Mouse (Mus musculus) gastrocnemius, adult 8-10 months (tissue): Measurements from ENCODE around the gene Trim40. TPM values are rescaled to one million over a fixed set of nuclear protein-coding genes. Genes with fewer than 3 reads are reported as not detected.
"Not testable (repeated sequence)": the region's sequence is repeated elsewhere in the genome, so short reads cannot be mapped to it uniquely, and the experiment has no call there.

Experiments used
- DNase-seq, 2 experiments: peaks; one replicate each; pipeline ENCODE4 v3.0.0; 2022; ENCODE audit warnings: low spot score in 2 of 2
- total RNA-seq, 4 experiments: library from RNA; stranded (reverse); gene quantifications; 2 replicates each; pipeline ENCODE4 v1.2.4; 2022

The Trim40 gene
- total RNA-seq, 4 experiments from 2014 or later, result not detected

DNA sequence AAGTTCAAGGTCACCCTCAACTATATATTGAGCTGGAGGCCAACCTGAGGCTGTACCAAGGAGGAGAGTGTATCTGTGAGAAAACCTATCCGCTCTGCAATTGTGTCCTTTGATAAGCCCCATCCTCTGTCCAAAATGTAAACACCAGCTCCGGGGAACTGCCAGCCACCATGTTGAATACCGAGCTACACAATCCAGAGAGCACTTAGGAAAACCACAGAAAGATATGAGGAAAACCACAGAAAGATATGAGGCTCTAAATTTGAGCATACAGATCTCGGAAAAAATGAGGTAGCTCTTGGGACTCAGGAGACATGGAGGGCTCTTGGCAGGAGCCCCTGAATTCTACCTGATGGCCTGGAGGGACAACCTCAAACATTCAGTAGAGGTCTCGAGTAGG is 3.5 kb upstream of the Trim40 start:
- DNase-seq, result no peak

GRCm38 (mm10) chr17:36892362-36892761 is 2.4 kb upstream of the Trim40 start:
- no peak for DNase-seq

GRCm38 (mm10) chr17:36891496-36891895 is 1.6 kb upstream of the Trim40 start:
- not testable (repeated sequence) for DNase-seq

- no peak for DNase-seq
Observed at GRCm38 (mm10) chr17:36885132-36885790, 4.7 kb downstream of the Trim40 start.

DNA sequence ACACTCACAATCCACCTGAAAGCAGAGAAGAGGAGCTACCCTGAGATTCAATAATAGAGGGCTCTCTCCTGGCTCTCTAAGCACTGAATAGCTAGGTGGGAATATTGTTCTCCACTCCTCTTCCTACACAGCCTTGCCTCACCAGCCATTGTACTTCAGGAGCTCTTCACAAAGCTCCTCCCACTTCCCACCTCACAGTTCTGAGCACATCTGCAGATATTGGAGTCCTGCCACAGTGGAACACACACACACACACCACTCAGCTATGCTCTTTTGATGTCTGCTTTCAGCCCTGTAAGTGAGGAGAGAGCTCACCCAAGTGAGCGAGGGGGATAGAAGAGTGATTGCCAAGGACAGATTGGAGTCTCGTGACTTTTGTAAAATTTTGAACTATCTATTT is 6.6 kb downstream of the Trim40 start:
- no peak for DNase-seq

DNA sequence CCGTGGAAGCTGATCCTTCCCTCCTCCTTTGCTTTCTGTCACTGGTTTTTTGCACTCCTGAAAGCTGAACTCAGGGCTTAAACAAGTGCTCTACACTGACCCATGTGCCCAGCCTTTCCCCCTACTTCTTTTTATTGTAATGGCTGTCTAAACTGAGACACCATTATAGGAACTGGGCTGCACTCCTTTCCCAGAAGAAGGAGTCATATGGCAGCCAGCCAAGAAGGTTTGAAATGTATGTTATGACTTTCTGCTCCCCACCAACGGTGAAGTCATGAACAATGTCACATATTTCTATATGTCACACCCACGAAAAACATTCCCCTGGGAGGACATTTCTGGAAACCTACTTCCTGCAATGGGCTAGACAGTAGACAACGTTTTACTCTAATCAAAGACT is 15.3 kb downstream of the Trim40 start:
- no peak for DNase-seq

DNA sequence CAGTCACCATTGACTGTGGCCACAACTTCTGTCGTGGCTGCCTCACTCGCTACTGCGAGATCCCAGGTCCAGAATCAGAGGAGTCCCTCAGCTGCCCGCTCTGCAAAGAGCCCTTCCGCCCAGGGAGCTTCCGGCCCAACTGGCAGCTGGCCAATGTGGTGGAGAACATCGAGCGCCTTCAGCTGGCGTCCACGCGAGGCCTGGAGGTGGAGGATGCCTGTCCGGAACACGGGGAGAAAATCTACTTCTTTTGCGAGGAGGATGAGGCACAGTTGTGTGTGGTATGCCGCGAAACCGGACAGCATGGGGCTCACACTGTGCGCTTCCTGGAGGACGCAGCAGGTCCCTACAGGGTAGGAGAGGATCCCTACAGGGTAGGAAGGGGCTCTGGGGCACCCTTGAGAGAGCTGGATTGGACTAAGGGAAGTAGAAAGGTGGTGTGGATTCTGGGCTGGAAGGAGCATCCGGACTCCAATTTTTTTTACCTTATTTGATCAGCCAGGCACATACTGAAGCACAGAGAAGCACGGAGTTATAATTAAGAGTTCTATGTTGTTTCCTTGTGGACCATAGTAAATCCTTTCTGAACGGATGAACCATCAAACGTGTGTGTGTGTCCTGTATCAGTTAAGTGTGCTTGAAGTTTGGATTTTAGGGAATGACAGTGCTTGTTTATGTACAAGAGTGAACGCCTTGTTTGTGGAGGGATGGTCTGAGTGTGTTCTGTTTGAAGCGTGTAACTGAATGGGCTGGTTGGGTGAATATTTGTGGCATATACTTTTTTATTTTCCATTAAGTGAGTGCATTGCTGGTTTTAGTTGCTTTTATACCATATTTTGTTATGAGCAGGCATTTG is 19.7 kb downstream of the Trim40 start:
- DNase-seq, result no peak

GRCm38 (mm10) chr17:36869284-36869954 is 20.5 kb downstream of the Trim40 start, which contains the start of gene Trim10:
Gene Trim10 (plus strand): TSS chr17:36869574.
- DNase-seq, result no peak

DNA sequence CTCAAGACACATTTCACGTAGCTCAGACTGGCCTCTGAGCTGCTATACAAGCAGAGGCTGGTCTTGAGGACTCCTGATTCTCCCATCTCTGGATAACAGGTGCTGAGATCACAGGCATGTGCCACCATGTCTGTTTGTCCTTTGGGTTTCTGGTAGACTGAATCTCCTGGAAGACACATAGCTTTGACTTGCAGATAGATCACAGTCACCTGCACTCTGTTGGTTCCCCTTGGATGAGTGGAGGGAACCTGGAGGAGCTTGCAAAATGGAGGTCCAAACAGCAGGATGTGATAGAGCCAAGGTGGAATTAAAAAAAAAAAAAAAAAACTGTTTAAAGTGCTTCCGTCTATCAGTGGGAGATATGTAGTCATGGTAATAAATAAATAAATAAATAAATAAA is 21.1 kb downstream of the Trim40 start:
- no peak for DNase-seq

- no peak for DNase-seq
Observed at GRCm38 (mm10) chr17:36866719-36867527, 23.0 kb downstream of the Trim40 start, which contains the start of gene Trim15. Gene Trim15 (minus strand): TSS chr17:36867210.

DNA sequence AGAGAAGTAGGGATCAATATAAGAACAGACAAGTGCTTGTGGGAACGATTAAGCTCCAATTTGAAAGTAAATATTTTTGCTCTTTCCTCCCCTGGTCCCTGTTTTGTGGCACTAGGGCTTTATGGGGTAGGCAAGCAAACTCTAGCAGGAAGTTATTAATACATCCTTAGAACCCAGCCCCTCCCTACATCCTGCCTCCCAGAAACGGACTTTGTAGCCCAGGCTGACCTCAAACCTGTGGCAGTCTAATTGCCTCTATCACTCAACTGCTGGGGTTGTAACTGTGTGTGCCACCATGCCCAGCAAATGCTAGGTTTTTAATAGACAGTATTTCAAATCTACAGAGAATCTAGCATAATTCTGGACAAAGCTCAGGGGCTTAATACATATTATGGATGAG is 28.2 kb downstream of the Trim40 start:
- DNase-seq, result no peak

DNA sequence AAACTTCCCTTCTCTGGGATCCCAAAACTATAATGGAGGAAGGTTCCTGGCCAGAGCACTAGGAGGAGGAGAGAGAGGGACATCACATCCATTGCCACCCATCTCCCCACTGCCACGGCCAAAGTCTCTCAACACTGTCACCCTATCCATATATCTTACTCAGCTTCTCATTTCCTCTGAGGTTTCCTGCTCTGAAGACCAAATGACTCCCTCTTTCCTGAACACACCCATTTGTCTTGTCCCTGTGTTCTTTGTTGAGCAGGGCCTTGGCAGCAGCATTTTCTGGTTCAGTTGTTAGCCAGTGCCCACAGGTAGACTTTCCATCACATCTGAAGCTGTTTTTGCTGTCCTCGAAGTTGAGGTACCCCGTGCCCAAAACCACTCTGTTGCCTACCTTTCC is 31.7 kb downstream of the Trim40 start:
- no peak for DNase-seq

GRCm38 (mm10) chr17:36856236-36856635 is 33.7 kb downstream of the Trim40 start:
- no peak for DNase-seq

- DNase-seq, result no peak
Observed at GRCm38 (mm10) chr17:36855484-36855883, 34.4 kb downstream of the Trim40 start.

- no peak for DNase-seq
Observed at GRCm38 (mm10) chr17:36851627-36852026, 38.3 kb downstream of the Trim40 start.

DNA sequence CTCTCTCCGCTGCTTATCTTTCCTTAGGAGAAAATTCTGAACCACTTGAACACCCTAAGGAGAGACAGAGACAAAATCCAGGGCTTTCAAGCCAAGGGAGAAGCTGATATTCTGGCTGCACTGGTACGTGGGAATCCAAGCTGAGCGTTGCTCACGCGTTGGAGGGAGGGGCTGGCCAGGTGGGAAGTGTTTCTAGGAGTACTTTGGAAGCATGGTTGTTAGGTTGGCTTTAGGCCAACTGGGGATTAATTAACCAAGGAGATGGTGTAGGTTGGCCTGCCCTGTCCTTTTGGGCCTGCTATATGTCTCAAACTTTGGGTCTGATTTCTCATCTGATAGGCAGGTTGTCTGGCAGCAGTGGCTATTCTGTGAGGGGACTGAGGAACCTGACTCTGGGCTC is 38.7 kb downstream of the Trim40 start:
- DNase-seq, result no peak

DNA sequence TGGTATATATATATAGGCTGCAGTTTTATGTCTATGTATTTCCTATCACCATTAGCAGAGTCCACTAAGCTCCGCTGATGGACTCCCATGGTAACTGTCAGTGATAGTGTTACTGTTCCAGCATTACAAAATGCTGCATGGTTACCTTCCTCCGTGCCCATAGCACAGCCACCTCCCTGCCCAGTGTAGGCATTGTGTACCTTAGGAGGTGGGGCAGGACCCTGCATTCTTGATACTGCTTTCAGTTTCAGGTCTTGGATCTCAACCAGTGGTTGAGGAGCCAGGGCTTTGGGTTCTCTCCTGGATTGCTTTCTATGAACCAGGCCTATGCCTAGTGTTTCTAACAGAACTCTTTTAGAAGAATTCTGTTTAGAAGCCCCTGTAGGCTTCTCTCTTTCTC is 39.9 kb downstream of the Trim40 start:
- DNase-seq, result no peak

DNA sequence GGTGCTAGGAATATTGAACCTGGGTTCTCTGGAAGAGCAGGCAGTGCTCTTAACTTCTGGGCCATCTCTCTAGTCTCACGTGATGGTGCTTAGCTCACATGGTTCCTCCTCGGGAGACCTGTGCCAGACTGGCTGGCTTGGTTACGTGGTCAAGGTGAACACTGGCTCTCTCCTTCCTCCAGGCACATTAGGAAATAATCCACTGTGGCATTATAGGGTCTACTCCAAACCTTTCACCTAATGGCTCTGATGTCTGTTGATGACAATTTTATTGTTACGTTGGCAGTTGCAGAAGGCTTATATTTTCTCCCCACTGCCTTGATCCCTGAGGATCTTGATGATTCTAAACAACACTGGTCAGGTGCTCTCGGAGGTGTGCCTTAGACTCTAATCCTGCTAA is 41.0 kb downstream of the Trim40 start:
- no peak for DNase-seq

GRCm38 (mm10) chr17:36844725-36845124 is 45.2 kb downstream of the Trim40 start:
- DNase-seq, result no peak

DNA sequence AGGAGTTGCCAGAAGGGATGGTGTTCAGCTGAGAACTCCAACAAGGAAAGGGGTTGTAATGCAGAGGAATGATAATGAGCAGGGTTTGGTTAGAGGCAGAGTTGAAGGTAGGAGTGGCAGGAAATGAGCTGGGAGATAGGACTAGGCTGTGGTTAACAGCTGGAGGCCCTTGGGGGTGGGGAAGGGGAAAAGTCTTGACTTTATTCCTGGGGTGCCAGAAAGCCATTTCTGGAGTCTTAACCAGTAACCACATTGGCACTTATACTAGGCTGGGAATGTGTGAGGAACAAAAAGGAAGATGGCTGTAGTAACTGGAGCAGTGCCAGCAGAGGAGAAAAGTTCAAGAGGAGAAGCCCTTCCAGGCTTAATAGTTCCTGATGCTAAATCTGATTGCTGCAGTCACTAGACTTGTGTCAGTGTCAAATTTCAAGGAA is 45.6 kb downstream of the Trim40 start:
- no peak for DNase-seq

- no peak for DNase-seq
Observed at GRCm38 (mm10) chr17:36843696-36844095, 46.2 kb downstream of the Trim40 start.
